Mouse (Mus musculus) thymus, adult 2 months (tissue): ENCODE measurements at regions not wholly inside any gene's neighbourhood (a gene's known extent, or its start where the extent isn't known, plus 50 kb on each side); places are given as distances from the start of the nearest gene placed in this dataset.

Source experiments
- CTCF ChIP-seq: fragments of 200-500 bp; IDR thresholded peaks from 2 replicates; pipeline ENCODE4 v1.5.1; 2012; ENCODE audit warnings: mild to moderate bottlenecking, control low read depth, low read length, moderate library complexity, borderline replicate concordance; ENCODE audit not compliant: control insufficient read depth, poor library complexity, insufficient read depth; ENCODE audit errors: extremely low read depth
- POLR2A ChIP-seq: fragments of 200-500 bp; IDR thresholded peaks from 2 replicates; pipeline ENCODE4 v1.6.1; 2012; ENCODE audit warnings: mild to moderate bottlenecking, low read length, control low read depth, moderate library complexity; ENCODE audit not compliant: control insufficient read depth, poor library complexity, insufficient read depth; ENCODE audit errors: extremely low read depth

DNA sequence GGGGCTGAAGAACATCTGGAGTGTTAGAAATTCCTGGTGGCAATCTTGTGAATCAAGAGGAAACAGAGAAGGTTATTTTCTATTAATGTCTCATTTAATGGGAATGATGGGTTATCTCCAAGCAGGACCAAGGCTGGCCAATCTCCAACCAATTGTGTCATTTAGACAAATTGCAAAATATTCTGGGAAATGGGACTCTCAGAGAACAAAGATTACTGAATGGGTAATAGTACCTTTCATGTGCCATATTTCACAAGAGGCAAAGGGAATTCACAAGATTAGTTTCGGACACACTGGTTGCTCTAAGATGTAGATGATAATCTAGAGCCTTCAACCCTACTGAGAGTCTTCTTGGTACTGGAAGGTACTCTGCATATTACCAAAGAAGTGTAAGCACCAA, 155.3 kb downstream of the Csl start:
- TF ChIP-seq CTCF (no peak), POLR2A (no peak)
